Mouse (Mus musculus) mouse embryonic stem cell (cell line): Measurements from ENCODE around the gene Ppargc1a.

ENCODE experiments used
- in situ Hi-C, 2 experiments: fragments of 300-500 bp; cut with MboI; formaldehyde crosslinking; loops; 1 replicate in 1 of 2; 3 replicates in 1 of 2; pipeline ENCODE4 v1.14.3; 2019 to 2020; ENCODE audit warnings: low sequenced_read_pairs in 2 of 2, low pct_unique_long_range_greater_than_20kb in 1 of 2, mixed read lengths in 1 of 2; ENCODE audit not compliant: unreplicated experiment in 1 of 2

The Ppargc1a gene

DNA sequence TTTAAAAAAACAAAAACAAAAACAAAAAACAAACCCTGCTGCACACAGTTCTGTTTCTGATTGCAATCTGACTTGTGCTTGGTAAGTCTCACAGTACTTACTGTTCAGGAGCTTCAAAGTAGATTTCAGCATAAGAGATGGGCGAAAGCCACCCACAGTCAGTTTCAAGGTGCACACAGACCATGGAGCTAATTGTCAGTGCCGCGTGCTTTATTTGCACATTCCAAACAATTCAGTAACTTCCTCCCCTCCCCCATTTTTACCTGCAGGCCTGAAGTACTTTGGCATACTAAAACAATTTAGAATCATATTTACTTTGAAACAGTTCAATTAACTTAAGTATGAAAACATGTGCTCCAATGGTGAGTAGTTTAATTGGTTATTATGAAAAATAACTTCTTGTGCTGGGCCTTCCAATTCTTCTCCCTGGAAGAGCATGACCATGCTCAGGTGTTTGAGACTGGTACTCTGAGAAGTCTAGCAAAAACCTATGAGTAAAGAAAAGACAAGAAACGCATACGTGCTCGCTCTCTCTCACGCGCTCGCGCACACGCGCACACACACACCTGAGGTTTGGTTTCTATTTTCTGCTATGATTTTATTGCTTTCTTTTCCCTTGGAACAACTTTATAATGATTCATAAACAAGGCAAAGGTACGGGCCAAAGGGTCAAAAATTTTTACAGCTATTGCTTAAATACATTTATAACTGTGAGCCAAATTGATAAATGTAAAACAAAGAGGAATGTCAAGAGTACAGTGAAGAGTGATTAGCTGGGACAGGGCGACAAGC, 121.0 kb downstream of the Ppargc1a start:
- in situ Hi-C loops = no loop called here

GRCm38 (mm10) chr5:51445726-51446125, 121.8 kb downstream of the Ppargc1a start:
- in situ Hi-C loops = no loop called here

- in situ Hi-C loops = no loop called here
These were observed 127.8 kb downstream of the Ppargc1a start for GRCm38 (mm10) chr5:51439773-51440172.

DNA sequence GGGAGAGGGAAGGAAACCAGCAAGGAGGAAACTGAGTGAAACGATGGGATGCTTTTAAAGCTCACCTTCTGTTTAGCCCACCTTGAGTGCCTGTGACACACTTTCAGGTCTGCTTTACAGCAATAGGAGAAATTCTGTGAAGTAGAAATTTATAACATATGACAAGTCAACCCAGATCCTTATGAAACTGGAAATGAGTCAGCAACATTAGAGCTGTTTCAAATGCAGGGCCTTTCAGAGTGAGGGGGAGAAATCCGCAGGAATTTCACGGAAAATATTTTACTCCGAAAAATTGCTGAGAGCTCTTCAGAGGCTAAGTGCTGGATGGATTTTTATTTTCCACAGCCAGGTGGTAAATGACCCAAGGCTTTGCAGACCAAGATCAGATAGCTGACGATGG, 133.6 kb downstream of the Ppargc1a start:
- in situ Hi-C loops = no loop called here

- in situ Hi-C loops = no loop called here
These were observed 135.0 kb downstream of the Ppargc1a start for GRCm38 (mm10) chr5:51432532-51432931.

- in situ Hi-C loops = no loop called here
These were observed 135.5 kb downstream of the Ppargc1a start for GRCm38 (mm10) chr5:51432031-51432430.

GRCm38 (mm10) chr5:51426406-51426805, 141.1 kb downstream of the Ppargc1a start:
- in situ Hi-C loops = no loop called here

DNA sequence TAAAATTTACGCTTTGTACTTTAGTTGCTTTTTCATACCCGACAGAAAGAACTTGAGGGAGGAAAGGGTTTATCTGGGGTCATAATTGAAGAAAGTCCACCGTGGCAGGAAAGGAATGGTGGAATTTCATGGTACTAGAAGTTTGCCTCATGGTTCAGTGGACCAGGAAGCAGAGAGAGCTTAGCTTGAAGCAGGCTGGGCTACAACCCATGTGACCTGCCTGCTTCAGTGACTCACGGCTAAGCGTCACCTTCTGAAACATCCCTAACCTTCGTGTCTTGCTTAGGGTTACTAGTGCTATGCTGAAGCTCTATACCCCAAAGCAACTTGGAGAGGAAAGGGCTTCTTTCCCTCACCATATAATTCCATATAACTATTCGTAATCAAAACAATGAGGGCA, 151.1 kb downstream of the Ppargc1a start:
- in situ Hi-C loops = no loop called here

GRCm38 (mm10) chr5:51415456-51415855, 152.1 kb downstream of the Ppargc1a start:
- in situ Hi-C loops = no loop called here

DNA sequence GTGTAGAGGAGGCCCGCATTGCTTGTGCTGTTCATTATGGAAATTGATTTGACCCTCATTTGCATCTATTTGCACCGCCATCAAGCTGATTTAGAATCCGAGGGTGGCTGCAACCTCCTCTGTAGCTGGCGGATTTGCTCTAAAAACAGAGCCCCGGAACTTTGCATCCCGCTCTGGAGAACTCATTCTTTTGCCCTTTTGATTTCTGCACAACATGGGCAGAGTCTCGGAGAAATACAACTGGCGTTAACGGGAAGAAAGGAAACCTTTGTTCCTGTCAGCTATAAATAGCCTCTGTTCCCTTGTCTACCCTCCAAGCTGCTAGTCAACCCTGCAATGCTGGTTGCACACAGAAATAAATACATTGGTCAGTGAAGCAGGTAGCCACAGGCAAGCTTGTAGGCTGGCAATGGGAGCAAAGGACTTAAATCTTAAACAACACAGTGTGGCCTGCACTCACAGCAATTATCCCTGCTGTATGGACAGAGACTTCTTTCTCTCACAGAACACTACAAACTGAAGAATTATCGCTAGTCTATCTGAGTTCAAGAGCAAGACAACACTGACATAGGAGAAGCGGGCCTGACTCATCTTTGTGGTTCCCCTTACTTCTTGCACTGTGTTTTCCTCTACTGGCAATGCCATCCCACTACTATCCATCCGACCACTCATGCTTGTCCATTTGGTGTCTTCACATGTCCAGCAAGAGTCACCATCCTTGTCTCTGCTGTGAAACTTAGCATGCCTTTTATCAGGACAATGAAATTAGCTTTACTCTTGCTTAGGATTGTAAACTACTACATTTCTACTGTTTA, 155.0 kb downstream of the Ppargc1a start:
- in situ Hi-C loops = no loop called here

DNA sequence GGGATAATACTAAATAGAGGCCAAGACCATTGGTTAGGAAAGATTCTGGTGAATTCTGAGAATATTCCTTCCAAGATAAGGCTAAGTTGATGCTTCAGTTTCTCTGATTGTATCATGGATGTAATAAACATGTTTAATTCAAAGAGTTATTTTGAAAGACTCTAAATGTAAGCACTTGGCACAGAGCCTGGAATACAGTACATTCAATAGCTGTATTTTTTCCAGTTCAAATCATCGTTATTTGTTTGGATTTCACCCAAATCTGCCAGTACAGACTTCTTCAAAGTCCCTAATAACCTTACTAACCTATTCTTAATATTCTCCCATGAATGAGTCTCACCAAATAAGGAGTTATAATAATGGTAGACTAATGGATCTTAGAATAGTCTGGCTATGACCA, 157.5 kb downstream of the Ppargc1a start:
- in situ Hi-C loops = no loop called here

- in situ Hi-C loops = no loop called here
These were observed 161.1 kb downstream of the Ppargc1a start for GRCm38 (mm10) chr5:51406406-51406805.
